Mouse (Mus musculus) kidney, adult 2 months (tissue): ENCODE measurements around the gene Gm364. TPM values are rescaled to one million over a fixed set of nuclear protein-coding genes. Genes with fewer than 3 reads are reported as not detected.

ENCODE experiments used
- DNase-seq: peaks from one replicate; pipeline ENCODE4 v3.0.0; 2021
- H3K27ac ChIP-seq: fragments of 200-500 bp; 2 replicates; pipeline ENCODE4 v1.5.1; 2012; ENCODE audit warnings: low read depth, low read length, control low read depth, inconsistent platforms; ENCODE audit not compliant: insufficient read depth
- H3K27me3 ChIP-seq: fragments of 200-500 bp; replicated peaks from 2 replicates; pipeline ENCODE4 v1.6.1; 2012; ENCODE audit warnings: mild to moderate bottlenecking, moderate library complexity, low read length, inconsistent platforms; ENCODE audit not compliant: control insufficient read depth, insufficient read depth
- H3K36me3 ChIP-seq: fragments of 200-500 bp; 2 replicates; pipeline ENCODE4 v1.6.1; 2012; ENCODE audit warnings: mild to moderate bottlenecking, moderate library complexity, low read length, inconsistent platforms; ENCODE audit not compliant: control insufficient read depth, insufficient read depth
- H3K4me1 ChIP-seq: fragments of 200-500 bp; 2 replicates; pipeline ENCODE4 v1.6.1; 2011; ENCODE audit warnings: low read length; ENCODE audit not compliant: control insufficient read depth, insufficient read depth
- H3K4me3 ChIP-seq: fragments of 200-500 bp; 2 replicates; pipeline ENCODE4 v1.5.1; 2011; ENCODE audit warnings: mild to moderate bottlenecking, low read depth, low read length, control low read depth; ENCODE audit not compliant: insufficient read depth
- CTCF ChIP-seq: fragments of 200-500 bp; conservative IDR thresholded peaks from 2 replicates; pipeline ENCODE4 v1.5.1; 2011; ENCODE audit warnings: low read depth, mild to moderate bottlenecking, control low read depth, low read length, moderate library complexity, mixed read lengths; ENCODE audit not compliant: insufficient read depth, insufficient read length
- POLR2A ChIP-seq: fragments of 200-500 bp; IDR thresholded peaks from one replicate; pipeline ENCODE4 v1.6.1; 2011; ENCODE audit warnings: low read depth, low read length, control low read depth
- WGBS: fragments of 180-500 bp; shearing (Covaris S2); methylation state at CpG from one replicate; pipeline ENCODE4 v1.1.7; 2018; 5-methylcytosine and 5-hydroxymethylcytosine counted together
- polyA plus RNA-seq: library from polyadenylated mRNA; depleted of rRNA; stranded (reverse); fragments of >200 nt; gene quantifications from 2 replicates; pipeline ENCODE4 v1.2.3, GENCODE M21; 2012; rRNA removed

Gene Gm364
- polyA plus RNA-seq: not detected in 2 replicates

DNA sequence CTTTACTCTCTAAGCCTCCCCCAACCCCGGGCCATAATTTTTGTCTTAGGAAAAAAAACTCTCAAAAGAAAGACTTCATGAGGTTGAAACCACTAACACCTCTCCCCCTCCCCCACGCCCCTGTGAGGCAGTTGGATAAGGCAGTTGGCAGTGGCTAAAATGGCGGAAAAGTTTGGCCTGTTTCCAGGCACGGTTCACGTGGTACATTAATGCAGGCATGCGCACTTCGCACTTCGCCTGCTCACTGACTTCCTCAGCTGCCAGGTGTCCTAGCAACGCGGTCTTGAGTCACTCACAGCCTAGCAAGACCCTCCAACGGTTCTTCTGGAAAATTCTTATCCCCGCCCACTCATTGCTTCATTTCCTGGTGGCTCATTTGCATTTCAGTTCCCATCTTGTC, at the start of gene Gm364:
Gene Gm364 (plus strand): TSS at position 386 of the 400 bp plus-strand sequence.
- 88% methylated on average over 12 of the region's 12 CpGs for WGBS
- no peak within 1 kb of the TSS for H3K27ac ChIP-seq

DNA sequence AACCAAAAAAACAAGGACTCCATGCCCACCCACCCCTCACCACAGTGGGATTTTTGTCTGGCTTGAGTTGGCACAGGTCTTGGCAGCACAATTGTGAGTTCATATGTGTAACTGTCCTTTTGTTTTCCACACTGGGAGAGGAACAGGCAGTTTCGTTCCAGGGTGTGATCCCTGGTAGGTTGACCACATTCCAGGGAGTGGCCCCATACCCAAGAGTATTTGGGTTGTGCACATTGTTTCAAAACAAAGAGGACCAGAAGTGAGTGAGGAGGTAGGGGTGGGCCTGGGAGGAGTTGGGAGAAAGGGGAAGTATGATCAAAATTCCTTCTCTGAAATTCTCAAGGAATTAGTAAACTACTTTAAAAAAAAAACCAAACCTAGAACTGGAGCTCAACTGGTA, 49.6 kb upstream of the Gm364 start:
- 80% methylated on average over 1 of the region's 1 CpGs for WGBS
- TF ChIP-seq POLR2A (no peak), CTCF (no peak)
- no peak for DNase-seq
- Histone ChIP-seq H3K4me3 (no peak overlapping the region), H3K36me3 (no peaks in the 10 kb centered on the region), H3K4me1 (no peaks in the 10 kb centered on the region), H3K27me3 (no peaks in the 10 kb centered on the region), H3K27ac (no peak overlapping the region)

More for the DNA sequence above, at the start of gene Gm364:
- no peak within 1 kb of the TSS for H3K4me3 ChIP-seq
- DNase-seq: no peak
- no peaks in the 10 kb centered on the region for H3K4me1 ChIP-seq
- no peaks in the 10 kb centered on the region for H3K36me3 ChIP-seq
- H3K27me3 ChIP-seq: no peaks in the 10 kb centered on the region
- TF ChIP-seq POLR2A: no peak
- TF ChIP-seq CTCF: no peak

DNA sequence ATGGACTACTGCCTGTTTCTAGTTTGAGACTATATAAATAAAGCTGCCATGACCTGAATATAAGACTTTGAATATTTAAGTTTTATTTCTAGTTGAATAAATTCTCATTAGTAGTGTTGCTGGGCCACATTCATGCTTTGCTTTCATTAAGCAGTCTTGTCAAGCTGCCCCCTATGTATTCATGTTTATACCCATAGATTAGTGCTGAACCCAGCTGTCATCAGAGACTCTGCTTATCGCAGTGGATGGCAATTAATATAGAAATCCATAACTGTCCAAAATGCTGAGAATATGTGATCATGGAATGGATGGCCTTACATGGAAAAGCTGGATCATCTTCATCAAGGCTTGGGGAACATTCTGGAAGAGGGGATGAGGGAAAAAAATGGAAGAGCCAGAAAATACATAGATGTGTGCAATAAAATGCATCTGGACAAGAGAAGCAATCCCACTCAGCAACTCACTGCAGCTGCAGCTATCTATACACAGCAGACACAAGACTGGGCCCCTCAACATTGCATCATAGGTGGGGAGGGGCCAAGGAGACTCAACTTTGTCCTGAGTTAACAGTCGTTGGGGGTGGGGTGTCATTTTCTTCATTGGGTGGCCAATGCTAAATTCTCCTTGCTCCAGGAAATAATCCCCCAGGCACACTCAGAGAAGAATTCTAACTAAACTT, 43.9 kb upstream of the Gm364 start:
- 57% methylated on average over 2 of the region's 2 CpGs for WGBS
- no peak for DNase-seq
- H3K4me1 ChIP-seq: no peaks in the 10 kb centered on the region; the same call in 1 of the 2 replicates
- no peak overlapping the region for H3K4me3 ChIP-seq
- no peak overlapping the region for H3K27ac ChIP-seq
- H3K27me3 ChIP-seq: no peaks in the 10 kb centered on the region
- H3K36me3 ChIP-seq: no peaks in the 10 kb centered on the region
- TF ChIP-seq CTCF (no peak), POLR2A (no peak)

DNA sequence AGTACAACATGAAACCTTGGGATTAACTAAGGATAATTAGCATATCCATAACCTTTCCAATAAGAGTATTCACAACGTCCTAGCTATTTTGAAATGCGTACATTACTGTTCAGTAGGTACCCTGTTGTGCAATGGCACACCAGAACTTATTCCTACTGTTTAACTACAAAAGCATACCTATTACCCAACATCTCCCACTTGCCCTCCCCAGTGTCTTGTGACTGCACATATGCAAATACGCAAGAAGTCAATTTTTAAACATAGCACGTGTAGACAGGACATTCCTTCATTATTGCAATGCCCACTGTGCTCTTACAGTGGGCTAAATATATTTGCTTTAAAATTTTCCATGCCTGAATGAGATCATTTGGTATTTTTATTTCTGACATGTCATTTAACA, 36.0 kb upstream of the Gm364 start:
- TF ChIP-seq CTCF: no peak
- TF ChIP-seq POLR2A: no peak
- Histone ChIP-seq H3K4me1 (no peaks in the 10 kb centered on the region; the same call in 1 of the 2 replicates), H3K36me3 (no peaks in the 10 kb centered on the region), H3K27ac (no peak overlapping the region), H3K27me3 (no peaks in the 10 kb centered on the region), H3K4me3 (no peak overlapping the region)
- no peak for DNase-seq
- WGBS: 63% methylated on average over 4 of the region's 4 CpGs

DNA sequence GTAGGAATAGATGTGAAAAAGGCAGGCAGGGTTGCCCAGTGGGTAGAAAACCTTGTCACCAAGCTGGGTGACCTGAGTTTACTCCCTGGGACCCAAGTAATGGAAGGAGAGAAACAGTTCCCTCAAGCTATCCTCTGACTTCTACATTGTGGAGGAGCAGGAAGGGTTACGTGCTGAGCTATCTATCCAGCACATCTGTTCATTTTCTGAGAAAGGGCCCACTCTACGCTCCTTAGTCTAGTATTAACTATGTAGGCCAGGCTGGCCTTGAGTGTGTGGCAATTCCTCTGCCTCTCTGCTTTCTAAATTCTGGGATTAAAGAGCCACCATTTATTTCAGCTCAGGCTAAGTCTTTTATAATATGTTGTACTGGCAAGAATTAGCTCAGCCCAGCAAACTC, 35.4 kb upstream of the Gm364 start:
- Histone ChIP-seq H3K27ac (no peak overlapping the region), H3K36me3 (no peaks in the 10 kb centered on the region), H3K4me3 (no peak overlapping the region), H3K27me3 (no peaks in the 10 kb centered on the region), H3K4me1 (no peaks in the 10 kb centered on the region)
- WGBS: 87% methylated on average over 2 of the region's 2 CpGs
- TF ChIP-seq POLR2A: no peak
- no peak for TF ChIP-seq CTCF
- no peak for DNase-seq

DNA sequence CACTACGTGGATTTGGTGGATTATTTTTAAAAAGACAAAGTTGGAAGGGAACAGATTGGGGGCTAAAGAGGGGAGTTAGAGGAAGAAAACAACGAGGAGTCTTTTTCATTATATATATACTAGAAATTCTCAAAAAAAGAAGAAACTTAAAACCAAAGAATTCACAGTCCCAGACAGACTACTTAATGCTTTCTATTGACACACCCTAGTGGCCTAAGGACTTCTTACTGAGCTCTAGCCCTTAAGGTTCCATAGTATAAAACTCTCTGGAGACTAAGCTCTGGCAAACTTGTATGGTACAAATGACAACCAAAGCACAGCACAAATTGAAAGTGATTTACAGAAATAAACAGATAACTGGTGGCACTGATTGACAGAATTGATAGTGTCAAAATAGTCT, 34.9 kb upstream of the Gm364 start:
- H3K4me1 ChIP-seq: peaks cover 3% of the 10 kb centered on the region; the same call in 1 of the 2 replicates
- 80% methylated on average over 2 of the region's 2 CpGs for WGBS
- no peaks in the 10 kb centered on the region for H3K36me3 ChIP-seq
- H3K27me3 ChIP-seq: no peaks in the 10 kb centered on the region
- no peak for TF ChIP-seq CTCF
- no peak for TF ChIP-seq POLR2A
- DNase-seq: no peak
- H3K4me3 ChIP-seq: no peak overlapping the region
- no peak overlapping the region for H3K27ac ChIP-seq

DNA sequence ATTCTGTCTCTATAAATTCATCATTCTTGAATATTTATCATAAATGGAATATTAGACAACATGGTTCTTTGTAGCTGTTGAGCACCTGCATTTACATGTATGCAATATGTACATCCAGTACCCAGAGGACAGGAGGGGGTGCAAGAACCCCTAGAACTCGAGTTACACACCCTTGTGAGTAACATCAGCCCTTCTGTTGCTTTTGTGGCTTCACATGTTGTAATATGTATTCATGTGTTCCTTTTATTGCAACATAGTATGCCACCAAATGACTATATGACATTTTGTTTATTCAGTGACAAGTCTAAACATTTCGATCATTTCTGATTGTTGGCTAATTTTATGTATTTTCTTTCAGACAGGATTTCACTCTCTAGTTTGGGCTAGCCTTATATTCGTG, 31.9 kb upstream of the Gm364 start:
- Histone ChIP-seq H3K4me3 (no peak overlapping the region), H3K36me3 (no peaks in the 10 kb centered on the region), H3K27me3 (no peaks in the 10 kb centered on the region), H3K27ac (no peak overlapping the region), H3K4me1 (peaks cover 3% of the 10 kb centered on the region; the same call in 1 of the 2 replicates)
- WGBS: 92% methylated on average over 3 of the region's 3 CpGs
- no peak for DNase-seq
- TF ChIP-seq CTCF: no peak
- no peak for TF ChIP-seq POLR2A

DNA sequence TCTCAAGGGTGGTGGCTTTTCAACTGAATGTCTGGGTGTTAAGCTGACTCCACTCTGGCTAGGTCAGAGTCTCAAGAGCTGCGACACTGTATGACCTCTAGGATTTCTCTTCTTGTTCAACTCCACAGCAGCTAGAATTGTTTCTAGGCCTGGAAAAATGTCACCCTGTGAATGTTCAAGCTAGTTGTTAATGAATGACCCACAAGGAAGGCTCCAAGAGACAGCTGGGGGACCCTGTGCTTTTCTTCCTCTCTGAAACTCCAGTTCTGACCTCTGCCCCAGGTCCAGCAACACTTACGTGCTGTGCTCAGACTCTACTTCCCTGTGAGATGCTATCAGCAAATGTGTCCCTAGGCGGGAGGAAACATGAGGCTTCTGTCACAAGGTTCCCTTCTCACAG, 30.4 kb upstream of the Gm364 start:
- WGBS: 38% methylated on average over 3 of the region's 3 CpGs
- DNase-seq: peak; percentile 82

More for the DNA sequence above, 30.4 kb upstream of the Gm364 start:
- H3K27ac ChIP-seq: peak overlapping the region; percentile 45
- H3K36me3 ChIP-seq: no peaks in the 10 kb centered on the region
- H3K4me1 ChIP-seq: peaks cover 3% of the 10 kb centered on the region; the same call in 1 of the 2 replicates
- TF ChIP-seq CTCF (no peak), POLR2A (no peak)
- H3K4me3 ChIP-seq: no peak overlapping the region
- no peaks in the 10 kb centered on the region for H3K27me3 ChIP-seq
